In the genomic region with DNA sequence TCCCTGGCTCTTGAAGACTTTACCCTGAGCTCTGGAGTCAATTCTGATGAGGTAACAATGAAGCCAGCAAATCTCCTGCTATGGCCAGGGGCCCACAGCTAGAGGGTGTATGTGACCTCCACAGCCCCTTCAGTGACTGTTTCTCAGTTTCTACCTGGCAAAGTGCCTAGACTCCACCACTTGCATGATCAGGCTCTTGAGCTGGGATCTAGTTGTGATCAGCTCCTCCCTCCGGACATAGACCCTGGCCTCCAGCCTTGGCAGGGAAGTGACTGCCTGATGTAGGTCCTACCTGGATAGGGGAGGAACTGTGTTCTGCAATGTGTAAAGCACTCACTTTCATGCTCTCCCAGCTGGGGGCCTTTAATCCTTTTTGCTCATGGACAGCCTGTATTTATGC, we compare ENCODE assay signal across 24 mouse cellular contexts. TPM values are rescaled to one million over a fixed set of nuclear protein-coding genes. Genes with fewer than 3 reads are reported as not detected.
DNase-seq lines count a peak whose midpoint lies in the region; ATAC-seq and TF ChIP-seq lines count a peak whose summit lies in the region.
"Had no signal": no experiment of that assay in that cellular context is flagged by ENCODE, and none has a peak within 500 bp of the region (broad histone marks: within the 10 kb centered on the region; RNA-seq: fewer than 3 reads in every experiment).

No protein-coding gene starts in this region.

- 32% methylated on average over 1 of the region's 1 CpGs for WGBS in heart, embryonic 13.5 days
- 76% methylated on average over 1 of the region's 1 CpGs for WGBS in heart, adult 2 months
- WGBS in kidney, embryonic 15.5 days = 68% methylated on average over 1 of the region's 1 CpGs
- WGBS in forebrain, embryonic 13.5 days = 74% methylated on average over 1 of the region's 1 CpGs

- ATAC-seq in heart, embryonic 13.5 days (ENCODE audit: extremely low read depth, insufficient number of reproducible peaks, low FRiP score, low TSS enrichment) = no peak
- no peak for ATAC-seq in kidney, embryonic 15.5 days (replicated peaks; ENCODE audit: low FRiP score)
- ATAC-seq in forebrain, embryonic 13.5 days = no peak
- ATAC-seq: forebrain, postnatal 0 days; midbrain, embryonic 13.5 days had no signal

- no peak for TF ChIP-seq POLR2A in heart, adult 2 months (IDR thresholded peaks at IDR 0.05; ENCODE audit: insufficient read depth, low read depth, low read length)

- H3K36me3 ChIP-seq in heart, embryonic 13.5 days = no peaks in the 10 kb centered on the region
- H3K36me3 ChIP-seq in heart, adult 2 months (ENCODE audit: control insufficient read depth, insufficient read depth, low read length) = no peaks in the 10 kb centered on the region
- no peaks in the 10 kb centered on the region for H3K36me3 ChIP-seq in kidney, embryonic 15.5 days
- H3K36me3 ChIP-seq in forebrain, embryonic 13.5 days (ENCODE audit: poor library complexity, severe bottlenecking) = no peaks in the 10 kb centered on the region
- H3K36me3 ChIP-seq: embryonic facial prominence, embryonic 12.5 days; midbrain, embryonic 13.5 days; neural tube, embryonic 13.5 days had no signal

- no peak overlapping the region for H3K4me3 ChIP-seq in heart, embryonic 13.5 days
- H3K4me3 ChIP-seq in heart, adult 2 months = no peak overlapping the region
- no peak overlapping the region for H3K4me3 ChIP-seq in kidney, embryonic 15.5 days (replicated peaks)
- no peak overlapping the region for H3K4me3 ChIP-seq in forebrain, embryonic 13.5 days
- H3K4me3 ChIP-seq: embryonic facial prominence, embryonic 12.5 days; midbrain, embryonic 13.5 days; neural tube, embryonic 13.5 days had no signal

- TF ChIP-seq EP300 in heart, adult 2 months (IDR thresholded peaks at IDR 0.05; ENCODE audit: insufficient read depth, low read depth, low read length) = no peak

- no peaks in the 10 kb centered on the region for H3K79me2 ChIP-seq in heart, adult 2 months (replicated peaks; ENCODE audit: control insufficient read depth, insufficient read depth, low read length)

- H3K9ac ChIP-seq in heart, embryonic 13.5 days = no peak overlapping the region
- no peak overlapping the region for H3K9ac ChIP-seq in heart, adult 2 months (ENCODE audit: low read depth, low read length)
- no peak overlapping the region for H3K9ac ChIP-seq in kidney, embryonic 15.5 days
- no peak overlapping the region for H3K9ac ChIP-seq in forebrain, embryonic 13.5 days
- H3K9ac ChIP-seq: embryonic facial prominence, embryonic 12.5 days; forebrain, postnatal 0 days; hindbrain, embryonic 14.5 days; midbrain, embryonic 13.5 days; neural tube, embryonic 13.5 days had no signal

- H3K4me2 ChIP-seq in heart, embryonic 13.5 days = no peak overlapping the region
- no peak overlapping the region for H3K4me2 ChIP-seq in kidney, embryonic 15.5 days
- H3K4me2 ChIP-seq in forebrain, embryonic 13.5 days = no peak overlapping the region
- H3K4me2 ChIP-seq: embryonic facial prominence, embryonic 12.5 days; hindbrain, embryonic 14.5 days; midbrain, embryonic 13.5 days; neural tube, embryonic 13.5 days had no signal

- H3K27me3 ChIP-seq in heart, embryonic 13.5 days (replicated peaks) = no peaks in the 10 kb centered on the region
- H3K27me3 ChIP-seq in heart, adult 2 months (ENCODE audit: control insufficient read depth, insufficient read depth, low read length) = no peaks in the 10 kb centered on the region
- H3K27me3 ChIP-seq in kidney, embryonic 15.5 days = no peaks in the 10 kb centered on the region
- H3K27me3 ChIP-seq in forebrain, embryonic 13.5 days = no peaks in the 10 kb centered on the region
- H3K27me3 ChIP-seq: embryonic facial prominence, embryonic 12.5 days; midbrain, embryonic 13.5 days; neural tube, embryonic 13.5 days had no signal

- DNase-seq in heart, adult 2 months = no peak
- peak; percentile 20 to 51 for DNase-seq in kidney, adult 8-10 months
- DNase-seq in 416B (ENCODE audit: low read depth) = peak; percentile 8
- DNase-seq in kidney, postnatal 10 days = peak; percentile 51
- DNase-seq in left cerebral cortex, postnatal 36 days (ENCODE audit: low spot score in 2 of 2) = no peak
- DNase-seq: B cell, adult 2 months; cerebellum, adult 9-10 months; forebrain, postnatal 0 days; heart, postnatal 14 days; left cerebral cortex, postnatal 4 days; liver; thymus, postnatal 14 days had no signal

- peaks cover 36% of the 10 kb centered on the region for H3K4me1 ChIP-seq in heart, embryonic 13.5 days
- H3K4me1 ChIP-seq in heart, adult 2 months (ENCODE audit: control insufficient read depth, insufficient read depth, low read length) = no peaks in the 10 kb centered on the region
- no peaks in the 10 kb centered on the region; the same call in 1 of the 2 replicates for H3K4me1 ChIP-seq in kidney, embryonic 15.5 days
- H3K4me1 ChIP-seq in forebrain, embryonic 13.5 days = no peaks in the 10 kb centered on the region
- H3K4me1 ChIP-seq: embryonic facial prominence, embryonic 12.5 days; midbrain, embryonic 13.5 days; neural tube, embryonic 13.5 days had no signal

- TF ChIP-seq CTCF in heart, adult 2 months (IDR thresholded peaks at IDR 0.05) = no peak

- no peaks in the 10 kb centered on the region for H3K9me3 ChIP-seq in heart, embryonic 13.5 days
- no peaks in the 10 kb centered on the region for H3K9me3 ChIP-seq in kidney, embryonic 15.5 days (replicated peaks)
- H3K9me3 ChIP-seq in forebrain, embryonic 13.5 days (replicated peaks) = no peaks in the 10 kb centered on the region
- H3K9me3 ChIP-seq: embryonic facial prominence, embryonic 12.5 days; midbrain, embryonic 13.5 days; neural tube, embryonic 13.5 days had no signal

- H3K27ac ChIP-seq in heart, embryonic 13.5 days (replicated peaks) = peak overlapping the region; percentile 54
- no peak overlapping the region for H3K27ac ChIP-seq in heart, adult 2 months
- no peak overlapping the region for H3K27ac ChIP-seq in kidney, embryonic 15.5 days
- H3K27ac ChIP-seq in forebrain, embryonic 13.5 days = no peak overlapping the region
- H3K27ac ChIP-seq: embryonic facial prominence, embryonic 12.5 days; hindbrain, embryonic 14.5 days; midbrain, embryonic 13.5 days; neural tube, embryonic 13.5 days had no signal

- intact Hi-C loops in heart, adult 2 months (cut with DNase I) = loop anchor here (5.0 kb wide), 1 partner anchor 133 kb away; no protein-coding TSS in a partner anchor
- intact Hi-C loops in left cerebral cortex, postnatal 36 days (cut with DNase I) = no loop called here

RNA-seq across cellular contexts. Expression of gene Muc6, which starts 5.2 kb away (rescaled TPM):
- 0.11 and 0.23 TPM in 2 replicates for polyA plus RNA-seq in heart, embryonic 13.5 days (2015; fragmentation: Nextera tagmentation; extraction: Ambion mirVana)
- not detected for total RNA-seq in heart, adult 2 months (2021)
- polyA plus RNA-seq in heart, adult 2 months (2012; rRNA removed) = 0.03 TPM in 1 of 2 replicates, not detected in the other
- polyA plus RNA-seq in kidney, embryonic 15.5 days (2015; fragmentation: Nextera tagmentation; extraction: Ambion mirVana) = 0.23 TPM in 2 replicates
- polyA plus RNA-seq in forebrain, embryonic 13.5 days (2015; fragmentation: Nextera tagmentation; extraction: Ambion mirVana) = 0.10 and 0.25 TPM in 2 replicates
- total RNA-seq in left cerebral cortex, postnatal 36 days (2021) = not detected
- total RNA-seq: adrenal gland, adult 18-20 months; forebrain, postnatal 0 days; gastrocnemius, postnatal 4 days; heart, postnatal 14 days; layer of hippocampus, adult 18-20 months; left cerebral cortex, postnatal 4 days had no signal
- polyA plus RNA-seq: cortical plate, adult 2 months had no signal

RNA-seq across cellular contexts. Expression of gene Muc2, which starts 29.8 kb away (rescaled TPM):
- 0.42 and 0.82 TPM in 2 replicates for polyA plus RNA-seq in heart, embryonic 13.5 days (2015; fragmentation: Nextera tagmentation; extraction: Ambion mirVana)
- total RNA-seq in heart, adult 2 months (2021) = not detected
- polyA plus RNA-seq in heart, adult 2 months (2012; rRNA removed) = 0.25 and 0.38 TPM in 2 replicates
- polyA plus RNA-seq in kidney, embryonic 15.5 days (2015; fragmentation: Nextera tagmentation; extraction: Ambion mirVana) = 0.40 and 1.9 TPM in 2 replicates
- 0.11 and 0.21 TPM in 2 replicates for polyA plus RNA-seq in forebrain, embryonic 13.5 days (2015; fragmentation: Nextera tagmentation; extraction: Ambion mirVana)
- total RNA-seq in left cerebral cortex, postnatal 36 days (2021) = 1 to 10 TPM in 1 of 2 experiments, under 1 TPM in 1; 0.15 to 2.0 TPM
- total RNA-seq: layer of hippocampus, adult 18-20 months; megakaryocyte, adult 5-6 weeks had no signal

Comparison
In these comparisons a context has a peak if more than half of its experiments do, and no peak if none do; other contexts are left out.
1. DNase-seq: peak in kidney, adult 8-10 months (2 of 2), 416B (single experiment) and kidney, postnatal 10 days (single experiment); none in heart, adult 2 months (0 of 2) and left cerebral cortex, postnatal 36 days (0 of 2).